Mouse (Mus musculus) olfactory bulb, adult 2 months (tissue): ENCODE data around the gene Hpdl.

Experiments
- CTCF ChIP-seq: fragments of 200-500 bp; IDR thresholded peaks from 2 replicates; pipeline ENCODE4 v1.5.1; 2012; ENCODE audit warnings: low read depth, mild to moderate bottlenecking, low read length, moderate library complexity; ENCODE audit not compliant: insufficient read depth
- POLR2A ChIP-seq: fragments of 200-500 bp; IDR thresholded peaks from 2 replicates; pipeline ENCODE4 v1.6.1; 2012; ENCODE audit warnings: mild to moderate bottlenecking, low read depth, low read length, moderate library complexity; ENCODE audit not compliant: insufficient read depth

- TF ChIP-seq CTCF (no peak), POLR2A (no peak)
Measured at GRCm38 (mm10) chr4:116794273-116794672, 27.2 kb downstream of the Hpdl start.
